Mouse (Mus musculus) telencephalon, adult 2 months (tissue): ENCODE results near the gene Prr5l.
A peak's percentile ranks its signal among the peaks of the same experiment; 100 is the strongest.

Source experiments
- DNase-seq: peaks from one replicate; pipeline ENCODE4 v3.0.0-alpha.2; 2011; ENCODE audit warnings: low read depth, low spot score

Gene Prr5l

DNA sequence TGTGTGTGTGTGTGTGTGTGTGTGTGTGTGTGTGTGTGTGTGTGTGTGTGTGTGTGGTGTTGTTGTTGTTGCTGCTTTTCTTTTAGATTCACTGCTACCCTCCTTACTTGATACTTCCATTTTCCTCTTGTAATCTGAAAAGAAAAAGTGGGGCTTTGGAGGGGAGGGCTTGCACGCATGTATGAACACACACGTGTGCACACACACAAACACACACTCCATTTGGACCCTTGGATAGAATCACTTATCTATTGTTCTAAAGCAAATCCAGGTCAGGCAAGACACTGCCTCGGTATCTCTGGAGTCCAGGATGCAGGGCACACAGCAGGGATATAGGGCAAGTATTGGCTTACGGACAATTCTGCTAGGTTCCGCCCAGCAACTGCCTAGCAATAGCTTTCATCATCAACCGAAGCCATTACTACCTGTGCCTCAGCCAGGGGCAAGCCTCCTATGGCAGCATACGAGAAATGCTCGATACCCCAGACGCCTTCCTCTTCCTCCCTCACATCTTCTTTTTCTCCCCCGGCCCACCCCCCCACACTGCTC is 159.4 kb downstream of the Prr5l start:
- DNase-seq = no peak

GRCm38 (mm10) chr2:101722370-101723332 is 160.2 kb downstream of the Prr5l start:
- no peak for DNase-seq

GRCm38 (mm10) chr2:101721835-101722234 is 161.0 kb downstream of the Prr5l start:
- DNase-seq = no peak

GRCm38 (mm10) chr2:101717162-101717561 is 165.7 kb downstream of the Prr5l start:
- DNase-seq = no peak

DNA sequence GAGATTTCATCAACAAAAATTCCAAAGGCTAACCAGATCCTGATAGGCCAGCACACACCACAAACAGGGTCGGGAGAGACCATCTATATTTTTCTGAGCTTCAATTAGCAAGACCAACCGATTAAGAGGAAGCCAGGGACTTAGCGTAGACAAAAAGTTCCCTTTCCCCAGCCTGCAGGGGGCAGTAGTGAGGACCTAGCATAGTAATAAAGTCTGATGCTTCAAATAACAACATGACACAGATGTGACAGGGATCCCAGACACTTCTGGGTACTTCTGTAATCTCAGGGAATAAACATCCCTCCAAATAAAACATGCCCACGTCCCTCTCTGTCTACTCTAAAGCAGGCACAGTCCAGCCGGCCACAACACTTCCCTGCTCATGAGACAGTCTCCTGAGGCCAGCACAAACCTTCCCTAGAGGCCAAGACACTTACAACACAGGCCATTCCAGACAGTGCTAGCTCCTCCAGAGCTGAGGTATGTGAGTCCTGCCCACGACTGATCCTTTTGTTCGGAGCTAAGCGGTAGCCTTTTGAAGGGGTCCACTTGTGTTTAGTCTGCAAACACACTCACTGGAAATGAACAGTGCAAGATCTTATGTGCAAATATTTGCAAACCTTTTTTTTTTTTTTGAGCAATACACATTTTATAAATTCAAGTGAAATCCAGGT is 167.0 kb downstream of the Prr5l start:
- DNase-seq = no peak

DNA sequence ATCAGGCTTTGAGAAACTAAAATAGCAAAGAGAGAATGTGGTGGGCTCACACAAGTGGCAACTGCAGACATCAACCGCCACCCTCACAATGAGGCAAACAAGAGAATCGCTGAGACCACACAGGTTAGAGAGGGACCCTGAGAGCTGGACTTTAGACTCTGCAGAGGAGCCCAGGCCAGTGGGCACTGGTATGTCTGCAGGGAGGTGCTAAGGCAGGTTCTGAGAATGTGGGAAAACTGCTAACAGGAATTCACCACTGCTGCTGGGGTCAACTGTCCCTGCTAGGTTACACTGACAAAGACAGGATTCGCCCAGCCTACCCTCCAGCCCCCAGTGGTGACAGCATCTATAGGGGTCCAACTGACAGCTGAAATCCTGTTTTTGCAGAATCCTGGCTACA is 171.2 kb downstream of the Prr5l start:
- no peak for DNase-seq

- DNase-seq = no peak
Measured at GRCm38 (mm10) chr2:101705941-101706485, 176.8 kb downstream of the Prr5l start.

DNA sequence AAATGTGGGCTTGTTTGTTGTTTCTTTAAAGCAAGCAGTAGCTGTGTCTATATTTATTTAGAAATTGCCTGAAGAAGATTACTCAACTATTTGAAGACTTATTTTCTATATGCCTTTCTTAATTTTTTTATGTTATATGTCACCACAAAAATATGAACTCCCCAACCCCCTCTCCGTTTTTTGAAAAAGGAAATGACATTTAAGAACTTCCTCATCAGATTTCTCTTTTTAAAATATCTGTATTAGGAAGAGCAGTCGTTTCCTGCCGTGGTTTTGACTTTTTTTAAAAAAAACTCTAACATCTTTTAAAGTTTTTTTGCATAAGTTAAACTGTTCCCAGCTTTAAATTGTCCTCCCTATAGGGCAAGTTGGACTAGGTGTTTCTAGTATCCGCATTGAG is 183.5 kb downstream of the Prr5l start:
- DNase-seq = no peak

GRCm38 (mm10) chr2:101695584-101695983 is 187.2 kb downstream of the Prr5l start:
- no peak for DNase-seq

DNA sequence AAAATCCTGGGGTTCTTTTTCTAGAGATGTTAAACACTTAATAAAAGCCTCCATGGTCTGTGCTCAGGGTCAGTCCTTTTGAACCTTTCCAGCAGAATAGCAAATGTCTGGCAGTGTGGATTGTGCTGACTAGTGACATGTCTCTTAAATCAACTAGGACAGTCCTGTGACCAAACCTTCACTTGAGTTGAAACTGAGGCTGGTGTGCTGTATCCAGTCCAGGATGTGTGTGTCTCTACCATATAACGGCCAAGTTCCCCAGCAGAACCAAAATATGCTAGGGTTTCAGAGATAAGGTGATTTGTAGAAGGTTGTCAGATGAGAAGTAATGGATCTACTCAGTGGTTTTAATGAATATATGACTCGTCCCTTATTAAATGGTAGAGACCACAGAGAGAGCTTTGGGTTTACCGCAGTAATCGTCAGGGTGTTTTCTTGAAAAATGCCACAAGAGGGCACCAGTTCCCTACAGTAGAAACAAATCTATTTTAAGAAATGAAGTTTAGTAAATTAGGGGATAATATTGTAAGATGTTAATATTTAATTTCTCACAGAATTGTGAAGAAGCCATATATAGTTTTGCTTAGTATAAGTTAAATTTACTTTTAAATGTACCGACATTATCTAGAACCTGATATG is 189.1 kb downstream of the Prr5l start:
- DNase-seq = no peak

DNA sequence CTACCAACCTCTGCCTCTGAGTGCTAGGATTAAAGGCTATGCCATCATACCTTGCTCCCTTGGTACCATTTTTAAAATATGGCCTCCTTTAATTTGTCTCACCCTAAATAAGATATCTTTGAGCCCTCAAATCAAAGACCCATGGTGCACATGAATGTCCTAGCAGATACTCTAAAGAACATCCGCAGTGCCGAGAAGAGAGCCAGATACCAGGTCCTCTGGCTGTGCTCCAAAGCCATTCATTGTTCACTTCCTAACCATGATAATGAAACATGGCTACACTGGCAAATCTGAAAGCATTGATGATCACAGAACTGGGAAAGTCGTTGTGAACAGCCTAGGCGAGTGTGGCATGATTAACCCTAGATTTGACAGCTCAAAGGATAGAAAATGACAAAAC is 189.8 kb downstream of the Prr5l start:
- no peak for DNase-seq

GRCm38 (mm10) chr2:101690252-101690827 is 192.5 kb downstream of the Prr5l start:
- no peak for DNase-seq

DNA sequence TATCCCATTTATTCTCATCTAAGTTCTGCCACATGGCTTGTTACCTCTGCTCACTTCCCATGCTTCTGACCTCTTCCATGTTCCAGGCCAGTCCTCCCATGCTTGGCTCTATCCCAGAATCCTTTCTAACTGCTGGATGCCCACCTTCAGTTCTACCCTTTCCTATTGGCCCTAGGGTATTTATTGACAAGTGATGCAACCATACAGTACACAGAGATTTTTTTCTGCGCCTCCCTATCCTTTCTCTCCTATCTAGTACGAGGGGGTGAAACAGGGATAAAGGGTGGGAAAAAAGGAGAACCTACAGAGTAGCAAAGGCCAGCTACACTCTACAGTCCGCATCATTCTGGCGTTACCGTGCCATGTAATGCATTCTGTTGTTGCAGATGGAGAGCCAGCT is 194.8 kb downstream of the Prr5l start:
- no peak for DNase-seq

DNA sequence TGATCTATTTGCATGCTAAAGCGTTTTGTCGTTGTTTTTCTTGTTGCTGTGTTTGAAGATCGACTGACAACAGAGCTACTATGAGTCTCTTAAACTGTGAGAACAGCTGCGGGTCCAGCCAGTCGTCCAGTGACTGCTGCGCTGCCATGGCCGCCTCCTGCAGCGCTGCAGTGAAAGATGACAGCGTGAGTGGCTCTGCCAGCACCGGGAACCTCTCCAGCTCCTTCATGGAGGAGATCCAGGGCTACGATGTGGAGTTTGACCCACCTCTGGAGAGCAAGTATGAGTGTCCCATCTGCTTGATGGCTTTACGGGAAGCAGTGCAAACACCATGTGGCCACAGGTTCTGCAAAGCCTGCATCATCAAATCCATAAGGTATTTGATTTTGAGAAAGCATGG is 198.4 kb downstream of the Prr5l start:
- no peak for DNase-seq

DNA sequence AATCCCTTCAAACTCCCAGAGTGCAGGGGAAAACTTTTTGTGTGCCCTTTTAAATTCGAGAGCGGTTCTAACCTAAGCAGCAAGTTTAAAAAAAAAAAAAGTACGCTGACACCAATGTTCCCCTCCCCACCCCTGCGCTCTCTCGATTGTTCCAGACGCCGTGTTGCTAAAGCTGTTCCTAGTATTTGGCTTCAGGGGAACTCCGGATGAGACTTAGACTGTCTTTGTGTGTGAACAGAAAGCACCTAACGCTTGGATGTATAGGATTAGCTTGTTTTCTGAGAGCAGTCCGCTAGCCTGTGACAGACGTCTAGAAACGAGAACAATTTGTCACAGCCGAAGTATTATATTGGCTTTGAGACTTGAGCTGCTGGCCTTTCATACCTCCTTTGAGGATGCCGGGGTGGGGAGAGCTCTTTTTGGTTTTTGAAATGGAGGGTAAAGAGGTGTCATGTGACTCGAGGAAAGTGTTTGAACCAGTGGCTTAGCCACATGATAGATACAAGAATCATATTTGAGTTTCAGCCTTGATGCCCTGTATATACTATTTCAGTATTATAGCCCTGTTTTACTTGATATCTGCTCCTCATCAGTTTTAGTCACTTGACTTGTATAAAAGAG is 203.6 kb downstream of the Prr5l start:
- DNase-seq = no peak

DNA sequence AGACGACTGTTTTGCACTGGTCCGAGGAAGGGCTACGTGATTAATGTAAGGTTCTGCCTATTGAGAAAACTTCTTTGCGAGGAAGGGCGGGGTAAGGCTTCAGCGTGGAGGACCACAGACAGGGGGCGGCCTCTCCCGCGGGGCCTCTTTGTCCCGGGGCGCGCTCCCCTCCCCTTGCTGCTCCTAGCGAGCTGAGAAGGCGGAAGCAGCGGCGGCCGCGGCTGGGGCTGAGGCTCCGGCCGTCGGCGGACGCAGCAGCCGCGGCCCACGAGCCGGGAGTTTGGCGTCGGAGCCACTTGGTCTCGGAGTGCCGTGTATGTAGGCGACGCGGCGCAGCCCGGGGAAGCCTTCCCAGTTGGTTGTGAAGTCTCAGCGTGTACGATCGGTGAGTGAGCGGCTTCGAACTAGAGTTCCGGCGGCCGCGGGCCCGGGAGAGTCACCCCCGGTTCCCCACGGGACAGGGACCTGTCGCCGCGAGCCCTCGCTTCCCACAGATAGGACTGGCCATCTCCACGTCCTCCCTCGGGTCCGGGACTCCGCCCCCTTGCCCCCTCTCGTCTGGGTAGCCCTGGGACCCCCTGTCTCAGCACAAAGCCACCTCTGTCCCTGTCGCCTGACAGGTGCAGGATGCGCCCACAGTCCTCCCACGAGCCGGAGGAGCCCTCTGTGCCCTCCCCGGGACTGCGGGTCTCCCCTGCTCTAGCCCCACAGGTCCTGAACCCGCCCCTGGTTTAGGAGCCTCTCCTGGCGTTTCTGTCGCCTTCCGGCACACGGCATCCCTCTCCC is 204.4 kb downstream of the Prr5l start, which contains the start of gene Traf6:
Traf6 (plus strand) TSS at position 194 of the 786 bp plus-strand sequence.
- peak; percentile 65 for DNase-seq

GRCm38 (mm10) chr2:101673547-101673946 is 209.3 kb downstream of the Prr5l start:
- DNase-seq = no peak

GRCm38 (mm10) chr2:101668751-101669150 is 214.1 kb downstream of the Prr5l start:
- no peak for DNase-seq

GRCm38 (mm10) chr2:101665703-101666092 is 217.1 kb downstream of the Prr5l start:
- DNase-seq = no peak

DNA sequence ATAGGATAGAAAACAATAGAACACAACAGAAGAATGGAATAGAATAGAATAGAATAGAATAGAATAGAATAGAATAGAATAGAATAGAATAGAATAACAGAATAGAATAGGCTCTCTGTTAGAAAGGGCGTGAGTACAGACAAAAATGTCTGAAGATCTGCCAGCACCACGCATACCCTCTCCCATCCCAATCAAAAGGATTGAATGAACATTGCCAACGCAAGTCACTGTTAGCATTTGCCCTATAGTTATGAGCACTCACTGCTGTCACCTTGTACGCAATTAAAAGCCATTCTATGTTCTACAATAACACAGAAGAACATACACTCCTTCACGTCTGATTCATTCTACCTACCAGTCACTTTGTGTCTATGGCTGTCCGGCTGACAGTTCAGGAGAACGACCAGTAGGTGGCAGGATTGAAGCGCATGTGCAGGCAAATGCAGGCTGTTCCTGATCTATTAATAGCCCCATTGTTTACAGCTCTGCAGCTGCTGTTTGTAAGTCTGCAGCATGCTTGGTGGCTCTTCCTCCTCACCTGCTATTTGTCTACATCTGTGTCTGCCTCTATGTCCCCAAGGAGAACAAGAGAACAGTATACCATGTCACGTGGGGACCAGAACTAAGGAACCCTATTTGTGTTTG is 217.6 kb downstream of the Prr5l start:
- DNase-seq = peak; percentile 75
